Mouse (Mus musculus) bone marrow macrophage, adult 2 months (primary cell): ENCODE measurements around the gene Gm3015.
"Not testable (repeated sequence)": the region's sequence is repeated elsewhere in the genome, so short reads cannot be mapped to it uniquely, and the experiment has no call there.

ENCODE experiments used
- CTCF ChIP-seq: IDR thresholded peaks from 2 replicates; pipeline ENCODE4 v1.5.1; 2012; ENCODE audit warnings: low read depth, mild to moderate bottlenecking, low read length, moderate library complexity
- POLR2A ChIP-seq: IDR thresholded peaks from 2 replicates; pipeline ENCODE4 v1.6.1; 2012; ENCODE audit warnings: mild to moderate bottlenecking, low read depth, low read length, borderline replicate concordance

GRCm38 (mm10) chr14:42797887-42798286 lies 29.3 kb upstream of the Gm3015 start, which contains the start of gene Gm10377:
- not testable (repeated sequence) for TF ChIP-seq POLR2A, CTCF
